Mouse (Mus musculus) embryonic facial prominence, embryonic 10.5 days (tissue): ENCODE measurements around the gene Mrpl53. TPM values are rescaled to one million over a fixed set of nuclear protein-coding genes. Genes with fewer than 3 reads are reported as not detected.
A peak's percentile ranks its signal among the peaks of the same experiment; 100 is the strongest.

Source experiments
- DNase-seq: peaks from one replicate; pipeline ENCODE4 v3.0.0-alpha.2; 2017; ENCODE audit warnings: low spot score
- H3K27ac ChIP-seq: fragments of 300-500 bp; sonication (generic); replicated peaks from 2 replicates; pipeline ENCODE4 v1.5.1; 2016; ENCODE audit warnings: mild to moderate bottlenecking
- H3K27me3 ChIP-seq: fragments of 300-500 bp; sonication (generic); replicated peaks from 2 replicates; pipeline ENCODE4 v1.6.1; 2016; ENCODE audit warnings: low read depth, mild to moderate bottlenecking; ENCODE audit not compliant: poor library complexity, severe bottlenecking
- H3K36me3 ChIP-seq: fragments of 300-500 bp; sonication (generic); replicated peaks from 2 replicates; pipeline ENCODE4 v1.6.1; 2016; ENCODE audit warnings: mild to moderate bottlenecking, moderate library complexity
- H3K4me1 ChIP-seq: fragments of 300-500 bp; sonication (generic); 2 replicates; pipeline ENCODE4 v1.6.1; 2016
- H3K4me3 ChIP-seq: fragments of 300-500 bp; sonication (generic); 2 replicates; pipeline ENCODE4 v1.5.1; 2016; ENCODE audit warnings: mild to moderate bottlenecking, moderate library complexity
- H3K9me3 ChIP-seq: fragments of 300-500 bp; sonication (generic); 2 replicates; pipeline ENCODE4 v1.6.1; 2016; ENCODE audit warnings: mild to moderate bottlenecking
- WGBS: fragments of 180-500 bp; shearing (Covaris S2); methylation state at CpG from one replicate; pipeline ENCODE4 v1.1.7; 2016; 5-methylcytosine and 5-hydroxymethylcytosine counted together
- polyA plus RNA-seq: library from polyadenylated mRNA; unstranded; fragments of >200 nt; fragmentation: Nextera tagmentation; extraction: Ambion mirVana; gene quantifications from 2 replicates; pipeline ENCODE4 v1.2.1, GENCODE M21; 2016

Gene Mrpl53
- polyA plus RNA-seq, 1 experiment from 2014 or later, result 145 TPM

- WGBS, result under 1% methylated on average over 46 of the region's 46 CpGs
- peaks cover 27% of the 10 kb centered on the region for H3K4me1 ChIP-seq
- H3K4me3 ChIP-seq, result peak overlapping the region; percentile 87
- peaks cover 32% of the 10 kb centered on the region for H3K36me3 ChIP-seq
- peak; percentile 99 for DNase-seq
- no peaks in the 10 kb centered on the region for H3K9me3 ChIP-seq
- peaks cover 71% of the 10 kb centered on the region for H3K27me3 ChIP-seq
- H3K27ac ChIP-seq, result peak overlapping the region; percentile 95
These were observed 30.4 kb upstream of the Mrpl53 start for GRCm38 (mm10) chr6:83078324-83078858.

- no peaks in the 10 kb centered on the region for H3K9me3 ChIP-seq
- H3K36me3 ChIP-seq, result peaks cover 32% of the 10 kb centered on the region
- WGBS, result 96% methylated on average over 5 of the region's 5 CpGs
- H3K27ac ChIP-seq, result no peak overlapping the region
- H3K4me1 ChIP-seq, result peaks cover 41% of the 10 kb centered on the region
- H3K27me3 ChIP-seq, result peaks cover 71% of the 10 kb centered on the region
- no peak for DNase-seq
- no peak overlapping the region for H3K4me3 ChIP-seq
These were observed 28.6 kb upstream of the Mrpl53 start for GRCm38 (mm10) chr6:83080210-83080609.

- peaks cover 32% of the 10 kb centered on the region for H3K36me3 ChIP-seq
- WGBS, result 11% methylated on average over 5 of the region's 5 CpGs
- H3K27ac ChIP-seq, result 0 out of 2 replicates have a peak overlapping the region, but pooled peaks have one; percentile 19
These were observed 25.3 kb upstream of the Mrpl53 start for GRCm38 (mm10) chr6:83083497-83083896.

GRCm38 (mm10) chr6:83084477-83084876 is 24.4 kb upstream of the Mrpl53 start:
- Histone ChIP-seq H3K9me3 (no peaks in the 10 kb centered on the region), H3K27ac (no peak overlapping the region), H3K4me3 (0 out of 2 replicates have a peak overlapping the region, but pooled peaks have one; percentile 9), H3K27me3 (peaks cover 88% of the 10 kb centered on the region), H3K4me1 (peaks cover 49% of the 10 kb centered on the region), H3K36me3 (peaks cover 32% of the 10 kb centered on the region)
- WGBS, result 3% methylated on average over 6 of the region's 6 CpGs
- DNase-seq, result no peak

More at GRCm38 (mm10) chr6:83083497-83083896, 25.3 kb upstream of the Mrpl53 start:
- peaks cover 58% of the 10 kb centered on the region for H3K4me1 ChIP-seq
- peaks cover 79% of the 10 kb centered on the region for H3K27me3 ChIP-seq
- no peak overlapping the region for H3K4me3 ChIP-seq
- no peaks in the 10 kb centered on the region for H3K9me3 ChIP-seq
- DNase-seq, result no peak

- Histone ChIP-seq H3K4me3 (peak within 1 kb of the TSS; percentile 49), H3K27ac (no peak within 1 kb of the TSS), H3K9me3 (no peaks in the 10 kb centered on the region), H3K27me3 (peaks cover 97% of the 10 kb centered on the region), H3K36me3 (peaks cover 16% of the 10 kb centered on the region), H3K4me1 (peaks cover 47% of the 10 kb centered on the region)
- peak; percentile 49 for DNase-seq
- WGBS, result 2% methylated on average over 42 of the region's 42 CpGs
These were observed 22.5 kb upstream of the Mrpl53 start, which contains the start of gene Lbx2 for GRCm38 (mm10) chr6:83086121-83087035. TSS of gene Lbx2 (plus strand) at chr6:83086367.

- H3K4me3 ChIP-seq, result peak overlapping the region; percentile 49
- H3K27me3 ChIP-seq, result peaks cover 97% of the 10 kb centered on the region
- peak; percentile 57 for DNase-seq
These were observed 21.5 kb upstream of the Mrpl53 start for GRCm38 (mm10) chr6:83087205-83087925.

GRCm38 (mm10) chr6:83087926-83088260 is 20.9 kb upstream of the Mrpl53 start:
- Histone ChIP-seq H3K4me1 (peaks cover 49% of the 10 kb centered on the region), H3K4me3 (peak overlapping the region; percentile 49), H3K9me3 (no peaks in the 10 kb centered on the region), H3K27ac (no peak overlapping the region), H3K36me3 (peaks cover under 1% of the 10 kb centered on the region; the same call in 1 of the 2 replicates), H3K27me3 (peaks cover 97% of the 10 kb centered on the region)
- no peak for DNase-seq
- WGBS, result 3% methylated on average over 9 of the region's 9 CpGs

More at GRCm38 (mm10) chr6:83087205-83087925, 21.5 kb upstream of the Mrpl53 start:
- H3K4me1 ChIP-seq, result peaks cover 47% of the 10 kb centered on the region
- H3K27ac ChIP-seq, result no peak overlapping the region
- no peaks in the 10 kb centered on the region for H3K9me3 ChIP-seq
- under 1% methylated on average over 47 of the region's 47 CpGs for WGBS
- peaks cover 6% of the 10 kb centered on the region for H3K36me3 ChIP-seq

GRCm38 (mm10) chr6:83092416-83093127 is 16.3 kb upstream of the Mrpl53 start:
- Histone ChIP-seq H3K4me3 (no peak overlapping the region), H3K27me3 (peaks cover 66% of the 10 kb centered on the region)
- 45% methylated on average over 6 of the region's 6 CpGs for WGBS

GRCm38 (mm10) chr6:83095968-83096367 is 12.9 kb upstream of the Mrpl53 start:
- no peak overlapping the region for H3K4me3 ChIP-seq
- 0 out of 2 replicates have a peak, but pooled peaks cover 5% of the 10 kb centered on the region for H3K9me3 ChIP-seq
- peaks cover 6% of the 10 kb centered on the region for H3K4me1 ChIP-seq
- no peaks in the 10 kb centered on the region for H3K36me3 ChIP-seq
- WGBS, result 43% methylated on average over 6 of the region's 6 CpGs
- H3K27me3 ChIP-seq, result peaks cover 53% of the 10 kb centered on the region
- no peak for DNase-seq
- no peak overlapping the region for H3K27ac ChIP-seq

More at GRCm38 (mm10) chr6:83092416-83093127, 16.3 kb upstream of the Mrpl53 start:
- Histone ChIP-seq H3K9me3 (0 out of 2 replicates have a peak, but pooled peaks cover 5% of the 10 kb centered on the region), H3K36me3 (no peaks in the 10 kb centered on the region), H3K4me1 (peaks cover 12% of the 10 kb centered on the region), H3K27ac (no peak overlapping the region)
- no peak for DNase-seq

- Histone ChIP-seq H3K36me3 (no peaks in the 10 kb centered on the region), H3K4me1 (peaks cover 24% of the 10 kb centered on the region), H3K27me3 (peaks cover 45% of the 10 kb centered on the region), H3K27ac (no peak overlapping the region), H3K4me3 (no peak overlapping the region), H3K9me3 (0 out of 2 replicates have a peak, but pooled peaks cover 5% of the 10 kb centered on the region)
- DNase-seq, result no peak
- WGBS, result 73% methylated on average over 2 of the region's 2 CpGs
These were observed 10.4 kb upstream of the Mrpl53 start for GRCm38 (mm10) chr6:83098411-83098810.

- peak; percentile 83 for DNase-seq
- Histone ChIP-seq H3K4me3 (peak within 1 kb of the TSS; percentile 84), H3K4me1 (peaks cover 26% of the 10 kb centered on the region), H3K36me3 (peaks cover 10% of the 10 kb centered on the region), H3K27ac (peak within 1 kb of the TSS; percentile 87), H3K27me3 (peaks cover 33% of the 10 kb centered on the region), H3K9me3 (no peaks in the 10 kb centered on the region)
- WGBS, result under 1% methylated on average over 25 of the region's 25 CpGs
These were observed 7.5 kb upstream of the Mrpl53 start, which contains the start of the genes Ccdc142 and Gm42688 for GRCm38 (mm10) chr6:83101316-83101687. TSS of gene Ccdc142 (plus strand) at chr6:83101601. TSS of gene Gm42688 (plus strand) at chr6:83101617.
